23 mouse cellular contexts compared by ENCODE assay signal in the genomic region with DNA sequence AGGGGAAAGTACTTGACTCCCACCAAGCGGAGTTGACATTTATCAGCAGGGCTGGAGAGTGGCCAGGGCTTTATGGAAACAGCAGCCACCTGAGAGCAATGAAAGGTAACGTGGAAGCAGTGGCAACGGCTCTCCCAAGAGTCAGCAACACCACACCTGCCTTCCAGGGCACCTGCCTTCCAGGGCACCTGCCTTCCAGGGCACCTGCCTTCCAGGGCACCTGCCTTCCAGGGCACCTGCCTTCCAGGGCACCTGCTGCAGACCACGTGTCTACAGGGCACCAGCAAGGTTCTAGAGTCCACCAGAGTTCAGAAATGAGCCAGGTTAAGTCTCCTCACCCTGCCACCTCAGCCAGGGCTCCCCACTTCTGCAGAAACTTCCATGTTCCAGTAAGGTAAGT. TPM values are rescaled to one million over a fixed set of nuclear protein-coding genes. Genes with fewer than 3 reads are reported as not detected.
DNase-seq lines count a peak whose midpoint lies in the region; TF ChIP-seq lines count a peak whose summit lies in the region.
"Had no signal": no experiment of that assay in that cellular context is flagged by ENCODE, and none has a peak within 500 bp of the region (broad histone marks: within the 10 kb centered on the region; RNA-seq: fewer than 3 reads in every experiment).

No protein-coding gene starts in this region.

- no peak for DNase-seq in heart, embryonic 10.5 days (ENCODE audit: low spot score)
- no peak for DNase-seq in heart, postnatal 25 days (ENCODE audit: low spot score)
- no peak for DNase-seq in layer of hippocampus, adult 2 months (ENCODE audit: low spot score in 2 of 2)
- no peak for DNase-seq in layer of hippocampus, postnatal 10 days (ENCODE audit: low spot score in 2 of 2)
- no peak for DNase-seq in B cell, adult 2 months
- DNase-seq: adrenal gland, postnatal 14 days; gastrocnemius, postnatal 36 days; heart, adult 2 months; heart, postnatal 4 days; kidney, postnatal 14 days; lung, postnatal 36 days; spleen, adult 18-20 months; thymus, adult 2 months; thymus, postnatal 36 days had no signal

- H3K4me3 ChIP-seq in heart, embryonic 10.5 days, result no peak overlapping the region
- H3K4me3 ChIP-seq in layer of hippocampus, adult 2 months, result no peak overlapping the region
- H3K4me3 ChIP-seq in cortical plate, adult 2 months (ENCODE audit: insufficient read depth, low read length), result no peak overlapping the region
- no peak overlapping the region for H3K4me3 ChIP-seq in olfactory bulb, adult 2 months (ENCODE audit: insufficient read depth, low read depth, low read length)
- H3K4me3 ChIP-seq: erythroblast, embryonic 14.5 days; heart, adult 2 months; heart, embryonic 15.5 days; hindbrain, embryonic 13.5 days; limb, embryonic 12.5 days had no signal

- TF ChIP-seq CTCF in layer of hippocampus, adult 2 months (conservative IDR thresholded peaks at IDR 0.05), result no peak
- TF ChIP-seq CTCF in cortical plate, adult 2 months (IDR thresholded peaks at IDR 0.05; ENCODE audit: extremely low read depth, insufficient read depth, low read length), result no peak
- no peak for TF ChIP-seq CTCF in olfactory bulb, adult 2 months (IDR thresholded peaks at IDR 0.05; ENCODE audit: insufficient read depth, low read depth, low read length)

- no peak for TF ChIP-seq POLR2A in cortical plate, adult 2 months (IDR thresholded peaks at IDR 0.05; ENCODE audit: extremely low read depth, insufficient read depth, low read length)
- TF ChIP-seq POLR2A in olfactory bulb, adult 2 months (IDR thresholded peaks at IDR 0.05; ENCODE audit: insufficient read depth, low read depth, low read length), result no peak

- H3K36me3 ChIP-seq in heart, embryonic 10.5 days, result peaks cover 91% of the 10 kb centered on the region

- no peaks in the 10 kb centered on the region for H3K9me3 ChIP-seq in heart, embryonic 10.5 days
- H3K9me3 ChIP-seq: heart, embryonic 15.5 days; hindbrain, embryonic 13.5 days; limb, embryonic 12.5 days had no signal

- H3K27me3 ChIP-seq in heart, embryonic 10.5 days (ENCODE audit: insufficient read depth, poor library complexity, severe bottlenecking), result no peaks in the 10 kb centered on the region
- H3K27me3 ChIP-seq: heart, embryonic 15.5 days; hindbrain, embryonic 13.5 days; limb, embryonic 12.5 days had no signal

- WGBS in heart, embryonic 10.5 days, result 85% methylated on average over 4 of the region's 4 CpGs
- WGBS in olfactory bulb, adult 2 months, result 89% methylated on average over 4 of the region's 4 CpGs

- peaks cover 62% of the 10 kb centered on the region for H3K4me1 ChIP-seq in heart, embryonic 10.5 days
- peaks cover 14% of the 10 kb centered on the region for H3K4me1 ChIP-seq in cortical plate, adult 2 months (ENCODE audit: control insufficient read depth, insufficient read depth, low read length)
- H3K4me1 ChIP-seq in olfactory bulb, adult 2 months (ENCODE audit: control insufficient read depth, insufficient read depth, low read length), result peaks cover 69% of the 10 kb centered on the region

- H3K27ac ChIP-seq in heart, embryonic 10.5 days, result peak overlapping the region; percentile 69
- H3K27ac ChIP-seq in layer of hippocampus, adult 2 months, result peak overlapping the region; percentile 92
- H3K27ac ChIP-seq in cortical plate, adult 2 months (ENCODE audit: insufficient read depth, low read length), result peak overlapping the region; percentile 13; the same call in 1 of the 2 replicates
- H3K27ac ChIP-seq in olfactory bulb, adult 2 months (ENCODE audit: insufficient read depth, low read depth, low read length), result peak overlapping the region; percentile 63
- H3K27ac ChIP-seq: heart, adult 2 months; limb, embryonic 12.5 days had no signal

- intact Hi-C loops in heart, postnatal 25 days (cut with DNase I), result no loop called here

RNA-seq across cellular contexts. Expression of a gene that starts 36.3 kb away (rescaled TPM):
- polyA plus RNA-seq in heart, embryonic 10.5 days (2016; fragmentation: Nextera tagmentation; extraction: Ambion mirVana), result 0.16 and 0.52 TPM in 2 replicates
- total RNA-seq in heart, postnatal 25 days (2021), result not detected
- 1 to 10 TPM; 5.7 to 7.4 TPM for total RNA-seq in layer of hippocampus, adult 2 months (2021)
- 1 to 10 TPM; 1.4 to 1.8 TPM for total RNA-seq in layer of hippocampus, postnatal 10 days (2021)
- polyA plus RNA-seq in cortical plate, adult 2 months (2012; rRNA removed), result 4.8 and 6.2 TPM in 2 replicates
- not detected in 2 replicates for polyA plus RNA-seq in olfactory bulb, adult 2 months (2012; ENCODE audit: insufficient read depth, insufficient read length, low replicate concordance, missing spikeins)
- polyA plus RNA-seq: CD4-positive, CD25-positive, alpha-beta regulatory T cell, adult 4 months; embryonic facial prominence, embryonic 14.5 days; heart, adult 2 months; heart, embryonic 15.5 days; kidney, embryonic 14.5 days had no signal

RNA-seq across cellular contexts. Expression of a gene that starts 48.9 kb away (rescaled TPM):
- polyA plus RNA-seq in heart, embryonic 10.5 days (2016; fragmentation: Nextera tagmentation; extraction: Ambion mirVana), result 34.5 and 37.5 TPM in 2 replicates
- 100 to 1,000 TPM; 122 to 124 TPM for total RNA-seq in heart, postnatal 25 days (2021)
- total RNA-seq in layer of hippocampus, adult 2 months (2021), result 10 to 100 TPM; 88.3 to 96.3 TPM
- total RNA-seq in layer of hippocampus, postnatal 10 days (2021), result 10 to 100 TPM; 65.2 to 75.2 TPM
- polyA plus RNA-seq in cortical plate, adult 2 months (2012; rRNA removed), result 32.6 and 34.2 TPM in 2 replicates
- polyA plus RNA-seq in olfactory bulb, adult 2 months (2012; ENCODE audit: insufficient read depth, insufficient read length, low replicate concordance, missing spikeins), result 307 and 350 TPM in 2 replicates

Comparison
In these comparisons a context has a peak if more than half of its experiments do, and no peak if none do; other contexts are left out.
1. H3K27ac ChIP-seq: peak in every context shown above with its lines; median percentile 92 in layer of hippocampus, adult 2 months; 69 in heart, embryonic 10.5 days; 63 in olfactory bulb, adult 2 months; 13 in cortical plate, adult 2 months.